11 mouse cellular contexts compared by ENCODE assay signal in genomic region chr3:69020285-69020684, GRCm38 (mm10). TPM values are rescaled to one million over a fixed set of nuclear protein-coding genes. Genes with fewer than 3 reads are reported as not detected.
A peak's percentile ranks its signal among the peaks of the same experiment; 100 is the strongest.
DNase-seq lines count a peak whose midpoint lies in the region; ATAC-seq and TF ChIP-seq lines count a peak whose summit lies in the region.
"Had no signal": no experiment of that assay in that cellular context is flagged by ENCODE, and none has a peak within 500 bp of the region (broad histone marks: within the 10 kb centered on the region; RNA-seq: fewer than 3 reads in every experiment).

No protein-coding gene starts in this region.

- peak; percentile 19; the same call in 1 of the 2 replicates for TF ChIP-seq CTCF in forebrain, postnatal 0 days (IDR thresholded peaks at IDR 0.05; ENCODE audit: low read depth)
- peak; percentile 13; the same call in 1 of the 2 replicates for TF ChIP-seq CTCF in spleen, adult 2 months (IDR thresholded peaks at IDR 0.05; ENCODE audit: extremely low read depth, insufficient read depth, insufficient read length, insufficient replicate concordance)
- no peak for TF ChIP-seq CTCF in cerebellum, adult 2 months (IDR thresholded peaks at IDR 0.05; ENCODE audit: borderline replicate concordance, insufficient read depth, low read depth, low read length)

- no peak overlapping the region for H3K4me3 ChIP-seq in forebrain, postnatal 0 days (ENCODE audit: low read depth, low read length)
- H3K4me3 ChIP-seq in forebrain, embryonic 11.5 days (ENCODE audit: low read depth, low read length): no peak overlapping the region
- H3K4me3 ChIP-seq in spleen, adult 2 months (ENCODE audit: extremely low read depth, insufficient read depth, insufficient read length): no peak overlapping the region
- no peak overlapping the region for H3K4me3 ChIP-seq in cerebellum, adult 2 months (replicated peaks; ENCODE audit: insufficient read depth, low read depth, low read length)
- H3K4me3 ChIP-seq: forebrain, embryonic 10.5 days; limb, embryonic 13.5 days; myocyte had no signal

- TF ChIP-seq POLR2A in spleen, adult 2 months (IDR thresholded peaks at IDR 0.05; ENCODE audit: low read depth, low read length): no peak
- TF ChIP-seq POLR2A in cerebellum, adult 2 months (IDR thresholded peaks at IDR 0.05; ENCODE audit: borderline replicate concordance, insufficient read depth, low read length): no peak

- peaks cover 10% of the 10 kb centered on the region; the same call in 1 of the 2 replicates for H3K36me3 ChIP-seq in forebrain, postnatal 0 days (ENCODE audit: insufficient read depth)
- peaks cover 14% of the 10 kb centered on the region for H3K36me3 ChIP-seq in forebrain, embryonic 11.5 days (ENCODE audit: control insufficient read depth, insufficient read depth, low read length)
- H3K36me3 ChIP-seq in spleen, adult 2 months (ENCODE audit: control insufficient read depth, insufficient read depth, low read length): peaks cover 23% of the 10 kb centered on the region

- ATAC-seq in forebrain, postnatal 0 days: no peak
- no peak for ATAC-seq in forebrain, embryonic 11.5 days (replicated peaks; ENCODE audit: low FRiP score)

- no peaks in the 10 kb centered on the region for H3K9me3 ChIP-seq in forebrain, postnatal 0 days (ENCODE audit: low read length)
- no peaks in the 10 kb centered on the region for H3K9me3 ChIP-seq in forebrain, embryonic 11.5 days (ENCODE audit: control insufficient read depth, low read length)
- H3K9me3 ChIP-seq: forebrain, embryonic 10.5 days; limb, embryonic 13.5 days had no signal

- no peak overlapping the region for H3K27ac ChIP-seq in forebrain, postnatal 0 days (ENCODE audit: low read depth, low read length)
- H3K27ac ChIP-seq in forebrain, embryonic 11.5 days (ENCODE audit: low read depth, low read length): no peak overlapping the region
- H3K27ac ChIP-seq in spleen, adult 2 months (ENCODE audit: insufficient read depth, low read length): no peak overlapping the region
- H3K27ac ChIP-seq in cerebellum, adult 2 months (ENCODE audit: insufficient read depth, low read length): no peak overlapping the region
- H3K27ac ChIP-seq: forebrain, embryonic 10.5 days; limb, embryonic 13.5 days had no signal

- no peaks in the 10 kb centered on the region for H3K4me1 ChIP-seq in forebrain, postnatal 0 days (ENCODE audit: insufficient read depth)
- no peaks in the 10 kb centered on the region for H3K4me1 ChIP-seq in forebrain, embryonic 11.5 days (replicated peaks; ENCODE audit: control insufficient read depth, insufficient read depth, low read length)
- no peaks in the 10 kb centered on the region for H3K4me1 ChIP-seq in spleen, adult 2 months (ENCODE audit: control insufficient read depth, insufficient read depth, insufficient read length)
- H3K4me1 ChIP-seq in cerebellum, adult 2 months (ENCODE audit: control insufficient read depth, insufficient read depth, low read length): no peaks in the 10 kb centered on the region
- H3K4me1 ChIP-seq: forebrain, embryonic 10.5 days; limb, embryonic 13.5 days had no signal

- no peak for DNase-seq in forebrain, postnatal 0 days
- DNase-seq in forebrain, embryonic 11.5 days (ENCODE audit: low spot score): no peak
- no peak for DNase-seq in spleen, adult 2 months (ENCODE audit: low read depth in 1 of 2, low spot score in 2 of 2)
- no peak for DNase-seq in spleen, adult 18-20 months
- DNase-seq in induced T-regulatory cell, adult 2 months (ENCODE audit: low read depth): peak; percentile 67
- DNase-seq in thymus, postnatal 4 days: peak; percentile 57
- no peak for DNase-seq in Muller cell, postnatal 12 days (ENCODE audit: inconsistent ontology term)
- no peak for DNase-seq in cerebellum, adult 2 months

- WGBS in forebrain, postnatal 0 days: 90% methylated on average over 2 of the region's 2 CpGs
- WGBS in forebrain, embryonic 11.5 days: 91% methylated on average over 2 of the region's 2 CpGs
- WGBS in spleen, adult 2 months: 90% methylated on average over 2 of the region's 2 CpGs
- 82% methylated on average over 2 of the region's 2 CpGs for WGBS in cerebellum, adult 2 months

- no peak overlapping the region for H3K9ac ChIP-seq in forebrain, postnatal 0 days
- no peak overlapping the region for H3K9ac ChIP-seq in forebrain, embryonic 11.5 days (ENCODE audit: low read length)
- H3K9ac ChIP-seq: limb, embryonic 13.5 days had no signal

- H3K4me2 ChIP-seq in forebrain, postnatal 0 days (ENCODE audit: low read depth): no peak overlapping the region
- H3K4me2 ChIP-seq in forebrain, embryonic 11.5 days (ENCODE audit: low read depth, low read length, severe bottlenecking): no peak overlapping the region
- H3K4me2 ChIP-seq: limb, embryonic 13.5 days had no signal

- no peaks in the 10 kb centered on the region for H3K27me3 ChIP-seq in forebrain, postnatal 0 days (ENCODE audit: insufficient read depth, low read length)
- H3K27me3 ChIP-seq in forebrain, embryonic 11.5 days (ENCODE audit: control insufficient read depth, insufficient read depth, low read length): no peaks in the 10 kb centered on the region
- no peaks in the 10 kb centered on the region for H3K27me3 ChIP-seq in spleen, adult 2 months (ENCODE audit: control insufficient read depth, insufficient read depth, low read length)
- H3K27me3 ChIP-seq in cerebellum, adult 2 months (ENCODE audit: control insufficient read depth, insufficient read depth, low read length): no peaks in the 10 kb centered on the region
- H3K27me3 ChIP-seq: limb, embryonic 13.5 days had no signal

RNA-seq across cellular contexts. Expression of gene Smc4, which starts 15.7 kb away (rescaled TPM):
- total RNA-seq in forebrain, postnatal 0 days (2014; rRNA removed): 16.4 and 21.1 TPM in 2 replicates
- polyA plus RNA-seq in forebrain, postnatal 0 days (2015; fragmentation: Nextera tagmentation; extraction: Ambion mirVana): 19.4 and 30.2 TPM in 2 replicates
- polyA plus RNA-seq in forebrain, embryonic 11.5 days (2014; fragmentation: Nextera tagmentation; extraction: Ambion mirVana): 231 and 258 TPM in 2 replicates
- polyA plus RNA-seq in spleen, adult 2 months (2012; rRNA removed): 10.8 and 15.6 TPM in 2 replicates
- 4.5 and 4.8 TPM in 2 replicates for polyA plus RNA-seq in cerebellum, adult 2 months (2012; rRNA removed)

RNA-seq across cellular contexts. Expression of gene Ift80, which starts 15.9 kb away (rescaled TPM):
- 8.9 and 9.2 TPM in 2 replicates for total RNA-seq in forebrain, postnatal 0 days (2014; rRNA removed)
- polyA plus RNA-seq in forebrain, postnatal 0 days (2015; fragmentation: Nextera tagmentation; extraction: Ambion mirVana): 2.6 and 3.8 TPM in 2 replicates
- 19.6 and 24.0 TPM in 2 replicates for polyA plus RNA-seq in forebrain, embryonic 11.5 days (2014; fragmentation: Nextera tagmentation; extraction: Ambion mirVana)
- polyA plus RNA-seq in spleen, adult 2 months (2012; rRNA removed): 2.6 and 3.1 TPM in 2 replicates
- 21.1 and 24.3 TPM in 2 replicates for polyA plus RNA-seq in cerebellum, adult 2 months (2012; rRNA removed)

RNA-seq across cellular contexts. Expression of gene Trim59, which starts 24.3 kb away (rescaled TPM):
- total RNA-seq in forebrain, postnatal 0 days (2014; rRNA removed): 8.0 and 8.6 TPM in 2 replicates
- 21.3 and 22.1 TPM in 2 replicates for polyA plus RNA-seq in forebrain, postnatal 0 days (2015; fragmentation: Nextera tagmentation; extraction: Ambion mirVana)
- 223 and 243 TPM in 2 replicates for polyA plus RNA-seq in forebrain, embryonic 11.5 days (2014; fragmentation: Nextera tagmentation; extraction: Ambion mirVana)
- polyA plus RNA-seq in spleen, adult 2 months (2012; rRNA removed): 3.7 and 4.4 TPM in 2 replicates
- polyA plus RNA-seq in cerebellum, adult 2 months (2012; rRNA removed): 12.5 and 17.3 TPM in 2 replicates

Comparison
In these comparisons a context has a peak if more than half of its experiments do, and no peak if none do; other contexts are left out.
1. DNase-seq: peak in induced T-regulatory cell, adult 2 months (single experiment) and thymus, postnatal 4 days (single experiment); none in forebrain, postnatal 0 days (single experiment), forebrain, embryonic 11.5 days (single experiment), spleen, adult 2 months (0 of 2), spleen, adult 18-20 months (0 of 2), Muller cell, postnatal 12 days (single experiment) and cerebellum, adult 2 months (0 of 2).